Mouse (Mus musculus): ENCODE data around the gene Gm28053.

GRCm38 (mm10) chr6:48741273-48741672, 22.9 kb downstream of the Gm28053 start:
- TF ChIP-seq CTCF (IDR thresholded peaks at IDR 0.05; ENCODE audit: low read depth, low read length) (no peak), POLR2A (IDR thresholded peaks at IDR 0.05; ENCODE audit: borderline replicate concordance, low read depth, low read length) (no peak)

Measured in bone marrow macrophage, adult 2 months (primary cell).